In the genomic region with DNA sequence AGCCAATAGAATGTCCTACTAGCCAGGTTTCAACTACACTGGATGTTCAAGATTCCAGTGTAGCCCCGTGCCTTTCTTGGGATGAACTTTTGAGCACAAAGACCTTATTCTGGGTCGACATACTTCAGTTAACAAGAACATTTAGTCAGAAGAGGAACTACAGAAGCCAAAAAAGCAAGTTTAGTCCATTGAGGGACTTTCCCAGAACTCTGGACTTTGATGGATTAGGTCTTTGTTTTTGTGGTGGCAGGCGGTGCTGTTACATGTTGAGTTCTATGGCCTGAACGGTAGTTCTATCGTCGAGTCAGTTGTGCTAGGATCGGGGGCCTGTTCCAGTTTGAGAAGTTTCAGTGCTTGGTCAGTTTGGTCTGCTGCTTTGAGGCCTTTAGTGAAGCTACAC, we compare ENCODE assay signal across 17 mouse cellular contexts.
"Had no signal": no experiment of that assay in that cellular context is flagged by ENCODE, and none has a peak within 500 bp of the region (broad histone marks: within the 10 kb centered on the region; RNA-seq: fewer than 3 reads in every experiment).

No protein-coding gene starts in this region.

- DNase-seq: gastrocnemius, postnatal 14 days; gastrocnemius, postnatal 36 days; heart, adult 18-20 months; heart, postnatal 14 days; heart, postnatal 36 days; kidney, adult 18-20 months; kidney, adult 8-10 months; kidney, postnatal 10 days; kidney, postnatal 25 days; layer of hippocampus, postnatal 36 days; left cerebral cortex, postnatal 4 days; lung, adult 18-20 months had no signal

- ATAC-seq: hindbrain, embryonic 16.5 days; inflammation-experienced regulatory T-cells, adult 6 months; intestine, embryonic 15.5 days; intestine, postnatal 0 days; liver, embryonic 12.5 days had no signal
